Mouse (Mus musculus): ENCODE results near the gene Gosr2. TPM values are rescaled to one million over a fixed set of nuclear protein-coding genes. Genes with fewer than 3 reads are reported as not detected.
"Not testable (repeated sequence)": the region's sequence is repeated elsewhere in the genome, so short reads cannot be mapped to it uniquely, and the experiment has no call there.

The Gosr2 gene
- polyA plus RNA-seq, 1 experiment, result 99.9 TPM

- no peak for TF ChIP-seq POLR2A (IDR thresholded peaks at IDR 0.05; ENCODE audit: extremely low read depth, insufficient read depth, low read length)
- Histone ChIP-seq H3K4me3 (ENCODE audit: insufficient read depth, low read length) (peak overlapping the region; percentile 85), H3K4me1 (ENCODE audit: control insufficient read depth, insufficient read depth, low read length) (0 out of 2 replicates have a peak, but pooled peaks cover 2% of the 10 kb centered on the region), H3K27ac (ENCODE audit: insufficient read depth, low read length) (peak overlapping the region; percentile 99)
Observed at GRCm38 (mm10) chr11:103696851-103697564, 690 bp downstream of the Gosr2 start.

- Histone ChIP-seq H3K27ac (ENCODE audit: insufficient read depth, low read length) (no peak overlapping the region), H3K4me3 (ENCODE audit: insufficient read depth, low read length) (no peak overlapping the region)
- no peak for TF ChIP-seq CTCF (IDR thresholded peaks at IDR 0.05; ENCODE audit: extremely low read depth, insufficient read depth, low read length)
- TF ChIP-seq POLR2A (IDR thresholded peaks at IDR 0.05; ENCODE audit: extremely low read depth, insufficient read depth, low read length), result no peak
Observed at GRCm38 (mm10) chr11:103693241-103693640, 4.5 kb downstream of the Gosr2 start.

GRCm38 (mm10) chr11:103691036-103691435 is 6.7 kb downstream of the Gosr2 start:
- Histone ChIP-seq H3K4me3 (ENCODE audit: insufficient read depth, low read length) (no peak overlapping the region), H3K4me1 (ENCODE audit: control insufficient read depth, insufficient read depth, low read length) (peaks cover 8% of the 10 kb centered on the region), H3K27ac (ENCODE audit: insufficient read depth, low read length) (no peak overlapping the region)
- TF ChIP-seq POLR2A (IDR thresholded peaks at IDR 0.05; ENCODE audit: extremely low read depth, insufficient read depth, low read length), result no peak
- TF ChIP-seq CTCF (IDR thresholded peaks at IDR 0.05; ENCODE audit: extremely low read depth, insufficient read depth, low read length), result no peak

More at GRCm38 (mm10) chr11:103693241-103693640, 4.5 kb downstream of the Gosr2 start:
- H3K4me1 ChIP-seq (ENCODE audit: control insufficient read depth, insufficient read depth, low read length), result peaks cover 7% of the 10 kb centered on the region; the same call in 1 of the 2 replicates

- TF ChIP-seq POLR2A (IDR thresholded peaks at IDR 0.05; ENCODE audit: extremely low read depth, insufficient read depth, low read length), result no peak
- no peak for TF ChIP-seq CTCF (IDR thresholded peaks at IDR 0.05; ENCODE audit: extremely low read depth, insufficient read depth, low read length)
- Histone ChIP-seq H3K4me1 (ENCODE audit: control insufficient read depth, insufficient read depth, low read length) (peaks cover 7% of the 10 kb centered on the region), H3K4me3 (ENCODE audit: insufficient read depth, low read length) (no peak overlapping the region), H3K27ac (ENCODE audit: insufficient read depth, low read length) (no peak overlapping the region)
Observed at GRCm38 (mm10) chr11:103688980-103689378, 8.7 kb downstream of the Gosr2 start.

GRCm38 (mm10) chr11:103688271-103688979 is 9.3 kb downstream of the Gosr2 start:
- Histone ChIP-seq H3K27ac (ENCODE audit: insufficient read depth, low read length) (no peak overlapping the region), H3K4me1 (ENCODE audit: control insufficient read depth, insufficient read depth, low read length) (peaks cover 7% of the 10 kb centered on the region), H3K4me3 (ENCODE audit: insufficient read depth, low read length) (no peak overlapping the region)
- TF ChIP-seq CTCF (IDR thresholded peaks at IDR 0.05; ENCODE audit: extremely low read depth, insufficient read depth, low read length) (no peak), POLR2A (IDR thresholded peaks at IDR 0.05; ENCODE audit: extremely low read depth, insufficient read depth, low read length) (no peak)

GRCm38 (mm10) chr11:103686706-103687105 is 11.0 kb downstream of the Gosr2 start:
- H3K27ac ChIP-seq (ENCODE audit: insufficient read depth, low read length), result no peak overlapping the region
- H3K4me3 ChIP-seq (ENCODE audit: insufficient read depth, low read length), result no peak overlapping the region
- peaks cover 6% of the 10 kb centered on the region for H3K4me1 ChIP-seq (ENCODE audit: control insufficient read depth, insufficient read depth, low read length)
- no peak for TF ChIP-seq CTCF (IDR thresholded peaks at IDR 0.05; ENCODE audit: extremely low read depth, insufficient read depth, low read length)
- no peak for TF ChIP-seq POLR2A (IDR thresholded peaks at IDR 0.05; ENCODE audit: extremely low read depth, insufficient read depth, low read length)

- no peak overlapping the region for H3K4me3 ChIP-seq (ENCODE audit: insufficient read depth, low read length)
- no peak overlapping the region for H3K27ac ChIP-seq (ENCODE audit: insufficient read depth, low read length)
- TF ChIP-seq CTCF (IDR thresholded peaks at IDR 0.05; ENCODE audit: extremely low read depth, insufficient read depth, low read length) (no peak), POLR2A (IDR thresholded peaks at IDR 0.05; ENCODE audit: extremely low read depth, insufficient read depth, low read length) (no peak)
- peaks cover 2% of the 10 kb centered on the region; the same call in 1 of the 2 replicates for H3K4me1 ChIP-seq (ENCODE audit: control insufficient read depth, insufficient read depth, low read length)
Observed at GRCm38 (mm10) chr11:103685261-103685736, 12.4 kb downstream of the Gosr2 start.

- Histone ChIP-seq H3K27ac (ENCODE audit: insufficient read depth, low read length) (no peak overlapping the region), H3K4me1 (ENCODE audit: control insufficient read depth, insufficient read depth, low read length) (peaks cover 2% of the 10 kb centered on the region; the same call in 1 of the 2 replicates), H3K4me3 (ENCODE audit: insufficient read depth, low read length) (no peak overlapping the region)
- no peak for TF ChIP-seq CTCF (IDR thresholded peaks at IDR 0.05; ENCODE audit: extremely low read depth, insufficient read depth, low read length)
- no peak for TF ChIP-seq POLR2A (IDR thresholded peaks at IDR 0.05; ENCODE audit: extremely low read depth, insufficient read depth, low read length)
Observed at GRCm38 (mm10) chr11:103683667-103684334, 13.9 kb downstream of the Gosr2 start.

- not testable (repeated sequence) for H3K27ac ChIP-seq (ENCODE audit: insufficient read depth, low read length); H3K4me1 ChIP-seq (ENCODE audit: control insufficient read depth, insufficient read depth, low read length); H3K4me3 ChIP-seq (ENCODE audit: insufficient read depth, low read length)
- TF ChIP-seq CTCF (IDR thresholded peaks at IDR 0.05; ENCODE audit: extremely low read depth, insufficient read depth, low read length), result peak; percentile 62
Observed at GRCm38 (mm10) chr11:103677042-103677441, 20.7 kb downstream of the Gosr2 start.

Measured in cortical plate, adult 2 months (tissue).